In genomic region chr4:18694076-18694475, GRCm38 (mm10) we compare ENCODE assay signal across 22 mouse cellular contexts.
"Had no signal": no experiment of that assay in that cellular context is flagged by ENCODE, and none has a peak within 500 bp of the region (broad histone marks: within the 10 kb centered on the region; RNA-seq: fewer than 3 reads in every experiment).

No protein-coding gene starts in this region.

- DNase-seq: kidney, adult 2 months; kidney, postnatal 25 days; layer of hippocampus, postnatal 36 days; liver; lung, adult 18-20 months; lung, postnatal 14 days; midbrain, embryonic 14.5 days; retina, postnatal 1 day; right cerebral cortex, postnatal 25 days; spleen, adult 18-20 months; thymus, postnatal 25 days had no signal

- ATAC-seq: intestine, postnatal 0 days; liver, embryonic 12.5 days had no signal

- H3K36me3 ChIP-seq: limb, embryonic 12.5 days; liver, embryonic 12.5 days; liver, embryonic 15.5 days; midbrain, embryonic 10.5 days; neural tube, embryonic 12.5 days; neural tube, embryonic 15.5 days; stomach, embryonic 15.5 days had no signal

- H3K27ac ChIP-seq: kidney, postnatal 0 days; left cerebral cortex, adult 2 months; limb, embryonic 12.5 days; liver, embryonic 12.5 days; liver, embryonic 15.5 days; macrophage; midbrain, embryonic 10.5 days; neural tube, embryonic 12.5 days; neural tube, embryonic 15.5 days; stomach, embryonic 15.5 days had no signal

- H3K4me2 ChIP-seq: limb, embryonic 12.5 days; liver, embryonic 12.5 days; liver, embryonic 15.5 days; neural tube, embryonic 12.5 days; neural tube, embryonic 15.5 days; stomach, embryonic 15.5 days had no signal

- H3K9ac ChIP-seq: limb, embryonic 12.5 days; liver, embryonic 12.5 days; liver, embryonic 15.5 days; neural tube, embryonic 12.5 days; neural tube, embryonic 15.5 days; stomach, embryonic 15.5 days had no signal

- H3K27me3 ChIP-seq: limb, embryonic 12.5 days; liver, embryonic 12.5 days; liver, embryonic 15.5 days; neural tube, embryonic 12.5 days; neural tube, embryonic 15.5 days; stomach, embryonic 15.5 days had no signal

- H3K9me3 ChIP-seq: limb, embryonic 12.5 days; liver, embryonic 12.5 days; liver, embryonic 15.5 days; midbrain, embryonic 10.5 days; neural tube, embryonic 12.5 days; neural tube, embryonic 15.5 days; stomach, embryonic 15.5 days had no signal

- H3K4me1 ChIP-seq: limb, embryonic 12.5 days; liver, embryonic 12.5 days; liver, embryonic 15.5 days; midbrain, embryonic 10.5 days; neural tube, embryonic 12.5 days; neural tube, embryonic 15.5 days; stomach, embryonic 15.5 days had no signal

- H3K4me3 ChIP-seq: left cerebral cortex, adult 2 months; limb, embryonic 12.5 days; liver, embryonic 12.5 days; liver, embryonic 15.5 days; midbrain, embryonic 10.5 days; neural tube, embryonic 12.5 days; neural tube, embryonic 15.5 days; stomach, embryonic 15.5 days had no signal
